Comparison of ENCODE assay signal across 9 mouse cellular contexts in genomic region chr5:107055455-107055854, GRCm38 (mm10).
A peak's percentile ranks its signal among the peaks of the same experiment; 100 is the strongest.
DNase-seq lines count a peak whose midpoint lies in the region; ATAC-seq and TF ChIP-seq lines count a peak whose summit lies in the region.
"Had no signal": no experiment of that assay in that cellular context is flagged by ENCODE, and none has a peak within 500 bp of the region (broad histone marks: within the 10 kb centered on the region; RNA-seq: fewer than 3 reads in every experiment).

No protein-coding gene starts in this region.

- H3K4me3 ChIP-seq in liver, embryonic 12.5 days, result no peak overlapping the region
- no peak overlapping the region for H3K4me3 ChIP-seq in limb, embryonic 14.5 days (replicated peaks; ENCODE audit: low read length)
- H3K4me3 ChIP-seq: liver, embryonic 15.5 days had no signal

- H3K27me3 ChIP-seq in liver, embryonic 12.5 days (replicated peaks), result peaks cover 5% of the 10 kb centered on the region; the same call in 1 of the 2 replicates
- H3K27me3 ChIP-seq in limb, embryonic 14.5 days (ENCODE audit: control insufficient read depth, insufficient read depth, low read length), result no peaks in the 10 kb centered on the region
- H3K27me3 ChIP-seq: liver, embryonic 15.5 days had no signal

- H3K4me2 ChIP-seq in liver, embryonic 12.5 days, result peak overlapping the region; percentile 4; the same call in 1 of the 2 replicates
- no peak overlapping the region for H3K4me2 ChIP-seq in limb, embryonic 14.5 days (replicated peaks; ENCODE audit: low read depth, low read length, severe bottlenecking)
- H3K4me2 ChIP-seq: liver, embryonic 15.5 days had no signal

- ATAC-seq in liver, embryonic 12.5 days, result no peak
- ATAC-seq in limb, embryonic 14.5 days (ENCODE audit: low FRiP score, low read depth), result peak; percentile 88
- ATAC-seq in cerebellum, adult (ENCODE audit: insufficient number of reproducible peaks, low FRiP score, low TSS enrichment), result no peak

- peaks cover 22% of the 10 kb centered on the region for H3K4me1 ChIP-seq in liver, embryonic 12.5 days
- H3K4me1 ChIP-seq in limb, embryonic 14.5 days (ENCODE audit: control insufficient read depth, insufficient read depth, low read length), result no peaks in the 10 kb centered on the region
- H3K4me1 ChIP-seq: liver, embryonic 15.5 days had no signal

- H3K27ac ChIP-seq in liver, embryonic 12.5 days, result no peak overlapping the region
- H3K27ac ChIP-seq in limb, embryonic 14.5 days (replicated peaks; ENCODE audit: low read depth, low read length), result no peak overlapping the region
- H3K27ac ChIP-seq: liver, embryonic 15.5 days had no signal

- DNase-seq in adrenal gland, adult (ENCODE audit: inconsistent age in 2 of 2, low spot score in 1 of 2), result peak; percentile 40 to 74
- DNase-seq in adrenal gland, postnatal 25 days, result no peak
- DNase-seq in liver, result no peak
- peak; percentile 55 for DNase-seq in limb, embryonic 14.5 days (ENCODE audit: low spot score)
- DNase-seq in right cerebral cortex, adult 2 months (ENCODE audit: low spot score in 2 of 2), result no peak
- no peak for DNase-seq in frontal cortex, adult 2 months (ENCODE audit: extremely low spot score in 1 of 2, low spot score in 1 of 2)

- no peak for TF ChIP-seq POLR2A in limb, embryonic 14.5 days (IDR thresholded peaks at IDR 0.05; ENCODE audit: borderline replicate concordance, extremely low read depth, insufficient read depth, insufficient read length)

- WGBS in liver, embryonic 12.5 days (ENCODE audit: insufficient replicate concordance), result 43% methylated on average over 3 of the region's 3 CpGs
- WGBS in limb, embryonic 14.5 days, result 38% methylated on average over 3 of the region's 3 CpGs

- H3K36me3 ChIP-seq in liver, embryonic 12.5 days, result no peaks in the 10 kb centered on the region
- H3K36me3 ChIP-seq in limb, embryonic 14.5 days (ENCODE audit: control insufficient read depth, insufficient read depth, low read length), result no peaks in the 10 kb centered on the region
- H3K36me3 ChIP-seq: liver, embryonic 15.5 days had no signal

- no peaks in the 10 kb centered on the region for H3K9me3 ChIP-seq in liver, embryonic 12.5 days (replicated peaks)
- no peaks in the 10 kb centered on the region for H3K9me3 ChIP-seq in limb, embryonic 14.5 days (ENCODE audit: control insufficient read depth, low read length)
- H3K9me3 ChIP-seq: liver, embryonic 15.5 days had no signal

- no peak overlapping the region for H3K9ac ChIP-seq in liver, embryonic 12.5 days
- no peak overlapping the region for H3K9ac ChIP-seq in limb, embryonic 14.5 days (ENCODE audit: low read depth, low read length, severe bottlenecking)
- H3K9ac ChIP-seq: liver, embryonic 15.5 days had no signal

Comparison
In these comparisons a context has a peak if more than half of its experiments do, and no peak if none do; other contexts are left out.
1. DNase-seq: peak in adrenal gland, adult (2 of 2) and limb, embryonic 14.5 days (single experiment); none in adrenal gland, postnatal 25 days (single experiment), liver (single experiment), right cerebral cortex, adult 2 months (0 of 2) and frontal cortex, adult 2 months (0 of 2).